Mouse (Mus musculus) brain, adult 2 months (tissue): ENCODE measurements around the gene Epp13.
"Not testable (repeated sequence)": the region's sequence is repeated elsewhere in the genome, so short reads cannot be mapped to it uniquely, and the experiment has no call there.

Source experiments
- DNase-seq: peaks from one replicate; pipeline ENCODE4 v3.0.0; 2011; ENCODE audit warnings: low read depth, low spot score

Epp13 gene

DNA sequence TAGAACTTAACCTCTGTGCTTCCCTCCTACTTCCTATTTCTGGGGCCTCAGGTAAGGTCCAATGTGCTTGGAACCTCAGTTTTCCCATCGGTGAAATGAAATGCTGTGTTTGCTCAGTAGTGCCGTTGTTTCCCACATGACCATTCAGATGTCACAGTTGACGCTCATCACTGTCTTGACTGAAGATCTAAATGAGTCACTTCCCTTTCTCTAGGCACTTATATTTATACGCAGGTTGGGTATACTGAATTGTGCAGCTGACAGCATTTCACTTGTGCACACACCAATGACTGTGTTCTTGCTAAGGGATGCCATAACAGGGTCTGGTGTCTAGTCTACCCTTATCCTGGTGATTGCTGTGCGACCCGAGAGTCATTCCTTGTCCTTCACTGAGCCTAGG lies 32.9 kb downstream of the Epp13 start:
- no peak for DNase-seq

DNA sequence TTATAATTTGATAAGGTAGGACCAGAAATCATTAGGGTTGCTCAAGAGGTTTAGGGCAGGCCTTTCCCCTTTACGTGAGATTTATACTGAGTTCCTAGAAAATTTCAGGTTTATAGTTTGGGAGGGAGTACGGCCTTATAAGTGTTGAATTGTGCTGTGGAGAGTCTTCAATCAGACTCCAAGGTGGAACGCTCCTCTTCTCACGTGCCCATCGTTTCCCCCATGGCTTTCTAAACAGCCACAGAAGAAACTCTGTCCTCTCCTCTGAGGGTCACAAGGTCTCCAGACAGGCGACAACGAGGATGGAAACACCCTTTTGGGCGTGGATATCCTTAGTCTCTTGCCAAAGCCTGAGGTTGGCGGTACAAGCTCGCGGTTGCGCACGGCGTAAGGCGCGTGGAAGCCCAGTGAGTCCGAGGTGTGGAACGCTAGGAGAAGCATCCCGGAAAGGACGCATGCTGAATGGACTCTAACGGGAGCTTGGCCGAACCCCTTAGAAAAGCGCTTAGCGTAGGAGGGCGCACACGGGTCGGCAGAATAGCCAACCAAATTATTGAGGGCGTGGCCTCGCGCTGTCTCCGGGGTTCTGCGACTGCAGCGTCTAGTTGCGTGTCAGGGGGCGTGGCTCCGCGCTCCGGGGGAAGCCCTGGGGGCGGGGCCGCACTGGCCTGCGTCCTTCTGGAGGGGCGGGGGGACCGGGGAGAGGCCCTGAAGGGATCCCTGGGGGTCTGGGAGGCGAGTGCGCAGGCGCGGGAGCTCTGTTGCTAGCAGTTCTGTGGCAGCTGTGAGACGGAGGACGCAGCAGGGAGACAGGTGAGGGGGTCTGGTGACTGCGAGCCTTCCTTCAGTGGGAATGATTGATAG lies 33.6 kb downstream of the Epp13 start, which contains the start of gene Zfp667:
Gene Zfp667 (plus strand): TSS at position 738 of the 864 bp plus-strand sequence.
- DNase-seq, result peak; percentile 98

DNA sequence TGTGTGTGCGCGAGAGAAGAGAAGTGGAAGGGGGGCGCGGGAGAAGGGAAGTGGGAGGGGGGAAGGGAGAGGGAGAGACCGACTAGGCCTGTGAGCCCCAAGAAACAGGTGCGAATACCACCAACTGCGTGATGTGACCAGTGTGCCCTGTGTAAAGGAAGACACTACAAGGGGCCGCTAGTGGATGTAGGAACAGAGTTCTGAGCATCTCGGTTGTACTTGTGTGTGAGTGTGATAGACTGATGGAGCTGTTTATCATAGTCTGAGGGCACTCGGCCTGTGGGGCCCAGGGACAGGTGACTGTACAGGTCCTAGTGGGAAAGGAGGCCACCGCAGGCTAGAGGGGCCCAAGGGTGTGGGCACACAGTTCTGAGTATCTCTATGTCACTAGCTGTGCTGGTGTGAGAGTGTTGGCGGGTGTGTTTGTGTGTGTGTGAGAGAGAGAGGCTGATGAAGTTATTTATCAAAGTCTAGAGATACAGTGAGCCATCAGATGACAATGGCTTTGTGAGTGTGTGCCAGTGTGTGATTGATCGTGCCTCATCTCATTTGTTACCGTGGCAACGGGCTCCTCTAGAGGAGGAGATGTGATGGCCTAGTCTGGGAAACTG lies 34.5 kb downstream of the Epp13 start:
- DNase-seq, result peak; percentile 71

DNA sequence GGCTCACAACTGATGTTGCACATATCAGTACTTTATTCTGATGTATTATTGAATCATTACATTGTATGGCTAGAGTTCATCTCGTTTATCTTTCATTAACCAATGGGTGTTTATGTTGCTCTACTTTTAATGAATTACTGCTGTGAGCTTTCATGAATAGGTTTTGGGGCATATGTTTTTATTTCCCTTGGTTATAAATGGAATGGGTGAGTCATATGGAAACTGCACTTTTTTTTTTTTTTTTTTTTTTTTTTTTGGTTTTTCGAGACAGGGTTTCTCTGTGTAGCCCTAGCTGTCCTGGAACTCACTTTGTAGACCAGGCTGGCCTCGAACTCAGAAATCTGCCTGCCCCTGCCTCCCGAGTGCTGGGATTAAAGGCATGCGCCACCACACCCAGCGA lies 38.6 kb downstream of the Epp13 start:
- DNase-seq, result not testable (repeated sequence)

DNA sequence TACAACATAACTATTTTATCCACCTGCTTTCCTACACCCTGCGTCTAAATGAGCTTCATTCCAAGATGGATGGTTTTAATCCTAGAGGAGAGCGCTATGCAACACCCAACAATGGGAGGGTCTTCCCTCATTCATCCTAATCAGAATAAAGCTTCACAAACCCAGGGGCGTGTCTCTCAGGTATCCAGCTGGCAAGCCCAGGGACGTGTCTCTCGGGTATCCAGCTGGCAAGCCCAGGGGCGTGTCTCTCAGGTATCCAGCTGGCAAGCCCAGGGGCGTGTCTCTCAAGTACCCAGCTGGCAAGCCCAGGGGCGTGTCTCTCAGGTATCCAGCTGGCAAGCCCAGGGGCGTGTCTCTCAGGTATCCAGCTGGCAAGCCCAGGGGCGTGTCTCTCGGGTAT lies 48.3 kb downstream of the Epp13 start:
- not testable (repeated sequence) for DNase-seq

DNA sequence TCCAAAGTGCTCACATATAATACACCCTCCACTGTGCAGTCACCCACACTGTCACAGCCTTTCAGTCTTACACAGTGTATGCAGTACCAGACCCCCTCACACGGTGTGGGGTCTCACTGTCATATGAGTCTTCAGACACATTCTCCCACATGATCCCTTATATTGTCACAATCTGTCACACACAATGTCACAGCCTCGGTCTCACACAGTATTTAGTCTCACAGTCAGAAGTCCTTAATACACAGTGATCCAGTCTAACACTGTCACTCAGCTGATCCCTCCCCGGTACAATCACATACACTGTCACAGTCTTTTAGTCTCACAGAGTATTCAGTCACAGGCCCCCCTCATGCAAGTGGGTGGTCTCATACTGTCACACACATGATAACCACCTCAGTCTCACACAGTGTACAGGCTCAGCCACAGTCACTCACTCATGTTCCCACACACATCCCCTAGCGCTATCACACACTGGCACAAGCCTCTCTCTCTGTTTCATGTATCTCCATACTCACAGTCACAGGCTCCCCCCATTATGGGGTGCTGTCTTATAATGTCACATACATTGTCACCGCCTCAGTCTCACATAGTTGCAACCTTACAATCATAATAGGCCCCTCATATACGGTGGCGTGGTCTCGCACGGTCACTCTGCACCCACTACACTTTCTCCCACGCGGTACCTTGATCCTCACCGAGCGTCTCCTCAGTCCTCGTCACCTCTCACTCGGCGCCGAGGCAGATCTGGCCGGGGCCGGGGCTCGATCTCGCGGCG lies 78.1 kb downstream of the Epp13 start:
- peak; percentile 38 for DNase-seq

DNA sequence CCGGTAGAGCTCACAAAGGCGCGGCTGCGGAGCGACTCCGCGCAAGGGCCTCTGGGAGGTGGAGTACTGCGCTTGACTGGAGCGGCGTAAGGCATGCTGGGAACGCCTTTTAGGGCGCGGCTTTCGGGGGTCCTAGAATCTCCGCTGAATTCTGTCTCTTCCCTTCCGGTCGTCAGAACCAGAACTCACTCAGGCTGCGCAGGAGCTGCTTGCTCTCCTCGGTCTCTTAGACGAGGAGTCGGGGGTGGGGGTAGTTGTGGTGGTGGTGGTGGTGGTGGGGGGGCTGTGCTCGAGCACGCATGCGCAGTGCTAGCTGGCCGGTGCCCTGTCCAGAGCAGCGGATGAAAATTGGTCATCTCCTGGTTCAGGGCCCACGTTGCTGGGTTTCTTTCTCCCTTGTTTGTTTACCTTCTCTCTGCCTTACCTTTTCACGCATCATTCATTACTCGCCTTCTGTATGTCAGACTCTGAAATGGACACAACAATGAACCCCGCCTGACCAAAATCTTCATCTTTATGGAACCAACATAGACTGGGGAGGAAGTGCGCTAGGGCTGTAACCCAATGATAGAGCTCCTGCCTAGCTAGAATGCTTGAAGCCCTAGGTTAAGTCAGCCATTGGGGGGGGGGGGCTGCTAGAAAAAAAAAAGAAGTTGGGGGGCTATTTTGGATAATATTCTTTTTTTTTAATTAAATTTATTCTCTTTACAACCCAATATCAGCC lies 78.9 kb downstream of the Epp13 start, which contains the start of gene Zfp583:
Gene Zfp583 (minus strand): TSS at position 53 of the 724 bp plus-strand sequence.
- DNase-seq, result peak; percentile 96
